Mouse (Mus musculus) spleen, postnatal 14 days (tissue): ENCODE data around the gene Ablim1.

Experiments used
- DNase-seq, 2 experiments: peaks; one replicate each; pipeline ENCODE4 v3.0.0; 2021 to 2022; ENCODE audit warnings: low spot score in 2 of 2

The Ablim1 gene

DNA sequence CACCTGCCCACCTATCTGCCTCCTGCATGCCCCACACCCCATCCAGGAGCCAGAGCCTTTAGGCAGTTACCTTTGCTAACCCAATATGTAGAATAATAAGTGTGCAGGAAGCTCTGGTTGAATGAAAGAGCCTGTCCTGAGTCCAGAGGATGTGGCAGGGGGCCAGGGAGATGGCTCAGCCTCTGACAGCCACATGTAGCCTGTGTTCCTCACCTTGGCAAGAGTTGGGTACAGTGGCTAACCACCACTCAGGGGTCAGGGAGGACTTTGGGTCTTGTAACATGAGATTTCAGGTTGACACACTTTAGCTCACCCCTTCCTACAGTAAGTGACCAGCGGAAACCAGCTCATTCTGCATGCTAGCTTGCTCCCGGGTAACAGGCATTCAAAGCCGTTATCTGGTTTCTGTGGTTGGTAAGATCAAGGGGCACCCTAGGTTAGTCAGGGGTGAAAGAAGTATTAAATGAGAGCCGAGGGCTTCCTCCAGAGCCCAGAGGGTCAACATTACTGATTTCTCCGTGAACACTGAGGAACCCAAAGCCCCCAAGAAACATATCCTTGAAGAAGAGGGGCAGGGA, 210.5 kb downstream of the Ablim1 start:
- DNase-seq = no peak

- DNase-seq = no peak
Observed at GRCm38 (mm10) chr19:57103360-57103958, 211.3 kb downstream of the Ablim1 start.

- DNase-seq = no peak
Observed at GRCm38 (mm10) chr19:57101986-57102385, 212.7 kb downstream of the Ablim1 start.

- DNase-seq = no peak
Observed at GRCm38 (mm10) chr19:57100753-57101446, 213.8 kb downstream of the Ablim1 start.

- DNase-seq = no peak
Observed at GRCm38 (mm10) chr19:57099986-57100385, 214.7 kb downstream of the Ablim1 start.

DNA sequence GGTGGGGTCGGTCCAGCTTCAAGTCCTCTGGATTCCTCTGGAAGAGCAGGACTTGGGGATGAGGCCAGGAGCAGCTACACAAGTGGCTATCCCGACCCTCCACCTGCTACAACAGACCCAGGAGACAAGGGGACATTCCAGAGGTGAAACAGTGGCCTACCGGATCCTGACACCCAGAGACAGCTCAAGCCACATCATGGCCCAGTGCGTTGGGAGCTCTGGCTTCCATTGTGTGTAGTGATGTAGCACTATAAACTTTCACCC, 215.7 kb downstream of the Ablim1 start:
- no peak for DNase-seq

DNA sequence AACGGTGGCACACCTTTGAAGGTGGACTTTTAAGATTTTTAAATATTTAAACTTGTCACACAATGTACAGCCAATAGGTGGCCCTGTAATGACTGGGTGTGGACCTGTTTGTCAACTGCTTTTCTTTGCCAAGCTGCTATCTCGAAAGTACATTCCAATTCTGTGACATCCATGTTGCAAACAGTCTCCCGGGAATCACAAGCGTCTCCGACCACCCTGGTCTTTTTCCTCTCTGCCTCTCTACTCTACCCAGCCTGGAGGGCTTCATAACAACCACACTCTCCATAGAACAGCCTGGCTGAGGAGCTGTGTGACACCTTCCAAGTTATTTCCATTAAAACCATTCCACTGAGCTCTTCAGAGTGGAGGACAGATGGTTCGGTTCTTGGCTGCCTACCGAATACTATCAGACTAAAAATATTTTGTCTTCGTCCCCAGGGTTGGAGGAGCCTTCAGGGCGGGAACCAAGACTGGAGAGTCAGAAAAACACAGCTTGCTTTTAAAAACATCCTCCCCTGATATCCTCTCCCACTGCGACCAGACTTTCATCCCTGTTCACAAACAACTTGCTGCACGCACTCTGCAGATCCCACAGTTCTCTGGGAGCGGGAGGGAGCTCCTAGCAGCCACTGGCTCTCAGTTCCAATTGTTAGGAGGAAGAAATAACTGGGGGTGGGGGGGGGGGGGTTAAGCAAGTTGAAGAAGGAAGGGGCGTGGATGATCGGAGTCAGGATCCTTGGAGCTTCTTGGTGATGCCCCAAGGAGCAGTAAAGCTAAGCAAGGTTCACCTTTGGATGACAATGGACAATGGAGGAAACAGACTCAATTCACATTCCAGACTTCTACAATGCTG, 216.3 kb downstream of the Ablim1 start:
- no peak for DNase-seq

- no peak for DNase-seq
Observed at GRCm38 (mm10) chr19:57095340-57095739, 219.4 kb downstream of the Ablim1 start.

DNA sequence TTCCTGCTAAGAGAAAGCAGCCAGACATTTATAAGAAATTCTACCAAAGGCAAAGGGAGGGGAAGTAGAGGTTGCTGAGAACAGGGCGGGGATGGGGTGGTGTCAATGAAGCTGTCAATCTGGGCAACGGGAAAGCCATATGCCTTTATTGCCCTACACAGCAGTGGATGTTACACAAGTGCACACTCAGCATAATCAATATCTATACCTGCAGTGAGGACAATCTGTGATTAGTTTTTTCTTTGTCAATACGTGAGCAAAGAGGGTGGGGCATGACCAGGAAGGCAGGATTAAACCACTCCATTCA, 221.1 kb downstream of the Ablim1 start:
- DNase-seq = no peak

GRCm38 (mm10) chr19:57092958-57093697, 221.6 kb downstream of the Ablim1 start:
- DNase-seq = no peak

- no peak for DNase-seq
Observed at GRCm38 (mm10) chr19:57091278-57091677, 223.4 kb downstream of the Ablim1 start.

GRCm38 (mm10) chr19:57088804-57089369, 225.8 kb downstream of the Ablim1 start:
- DNase-seq = no peak

GRCm38 (mm10) chr19:57084520-57085166, 230.1 kb downstream of the Ablim1 start:
- DNase-seq = no peak

DNA sequence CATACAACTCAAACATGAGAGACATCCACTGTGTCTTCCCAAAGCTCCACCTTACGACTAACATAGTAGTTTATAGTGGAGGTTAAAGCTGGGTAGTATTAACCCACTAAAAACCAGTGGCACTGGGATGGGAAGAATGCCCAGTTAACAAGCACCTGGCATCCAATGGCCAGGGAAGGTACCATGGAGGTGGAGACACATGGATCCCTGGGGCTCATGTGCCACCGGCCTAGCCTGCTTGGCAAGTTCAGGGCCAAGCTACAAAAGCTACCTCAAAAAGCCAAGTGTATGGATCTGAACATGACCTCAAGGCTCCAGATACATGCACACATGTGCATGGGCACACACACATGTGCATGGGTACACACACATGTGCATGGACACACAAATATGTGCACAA, 230.8 kb downstream of the Ablim1 start:
- DNase-seq = no peak

DNA sequence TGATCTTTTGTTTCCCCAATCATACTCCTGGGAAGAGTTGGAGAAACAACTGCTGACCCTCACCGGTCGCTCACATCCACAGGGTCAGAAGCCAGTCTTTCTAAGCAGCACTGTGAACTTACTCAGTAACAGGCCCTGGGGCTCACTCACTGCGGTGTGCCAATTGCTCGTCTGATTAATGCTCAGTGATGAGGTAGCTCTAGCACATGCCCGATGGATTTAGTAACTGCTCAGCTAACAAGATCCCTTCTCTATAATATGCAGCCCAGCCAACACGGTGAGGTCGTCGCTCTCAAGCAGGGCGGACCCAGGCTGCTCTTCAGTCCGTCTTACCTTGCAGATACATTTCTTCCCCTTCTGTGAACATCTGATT, 231.6 kb downstream of the Ablim1 start:
- DNase-seq = no peak

DNA sequence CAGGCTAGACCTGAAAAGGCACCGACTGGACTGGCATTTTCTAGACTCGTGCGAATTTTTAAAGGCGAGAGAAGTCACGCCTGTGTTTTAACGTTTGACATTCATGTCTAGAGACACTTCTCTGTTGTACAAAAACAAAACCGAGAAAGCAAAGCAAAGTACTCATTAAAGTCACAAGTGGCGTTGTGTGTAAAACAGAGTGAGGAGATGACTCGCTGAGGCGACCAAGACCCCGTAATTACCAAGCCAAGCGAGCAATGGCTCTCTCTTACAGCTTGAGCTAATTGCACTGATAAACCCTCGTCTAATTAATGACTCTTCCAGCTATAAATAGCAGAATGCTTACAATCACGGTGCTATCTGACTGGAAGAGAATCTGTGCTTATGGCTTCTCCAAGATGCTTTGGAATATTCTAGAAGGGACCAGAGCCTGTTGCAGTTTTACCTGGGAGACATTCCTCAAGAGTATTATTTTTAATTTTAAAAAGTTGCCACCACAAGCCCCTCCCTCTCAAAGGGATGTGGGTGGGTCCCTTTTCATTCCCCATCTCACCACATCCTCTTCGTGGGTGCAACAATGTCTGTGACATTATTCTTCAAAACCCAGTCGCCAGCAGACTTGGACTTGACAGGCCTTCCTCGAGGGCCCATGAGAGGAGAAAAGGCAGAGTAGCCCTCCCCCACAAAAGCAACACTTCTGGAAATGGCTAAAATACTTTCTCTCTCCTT, 232.1 kb downstream of the Ablim1 start:
- no peak for DNase-seq

DNA sequence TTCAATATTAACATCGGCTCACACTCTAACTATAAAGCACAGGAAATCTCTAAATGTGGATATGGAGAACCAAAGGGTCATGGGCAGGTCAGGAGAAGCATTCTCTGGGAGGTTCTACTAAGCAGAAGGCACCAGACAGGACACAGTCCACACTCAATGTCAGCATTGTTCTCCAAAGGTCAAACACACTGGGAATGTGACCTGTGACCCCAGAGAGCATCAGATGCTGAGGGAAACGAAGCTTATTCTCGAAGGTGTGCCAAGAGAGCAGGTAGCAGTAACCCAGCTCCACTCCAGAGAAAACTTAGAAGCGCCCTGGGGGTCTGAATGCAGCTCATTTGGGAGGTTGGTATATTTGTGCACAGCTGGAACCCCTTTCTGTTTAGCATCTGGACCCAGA, 233.2 kb downstream of the Ablim1 start:
- DNase-seq = no peak

DNA sequence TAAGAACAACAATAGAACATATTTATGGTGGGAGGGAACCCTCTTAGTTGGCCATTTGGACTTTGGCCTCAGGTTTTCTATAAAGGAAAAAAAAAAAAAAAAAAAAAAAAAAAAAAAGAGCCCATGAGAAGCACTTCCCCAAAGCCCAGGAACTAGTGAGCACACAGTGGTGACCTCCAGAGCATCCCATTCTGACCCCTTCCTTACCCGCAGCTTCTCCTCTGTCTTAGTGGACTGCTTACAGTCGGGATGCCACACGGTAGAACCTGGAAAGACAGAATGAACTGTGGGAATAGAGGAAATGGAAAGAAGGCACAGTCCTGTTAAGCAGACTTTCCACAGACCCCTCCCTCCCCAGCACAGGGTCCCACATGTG, 235.1 kb downstream of the Ablim1 start:
- DNase-seq = no peak

GRCm38 (mm10) chr19:57078867-57079605, 235.7 kb downstream of the Ablim1 start:
- no peak for DNase-seq
